Mouse (Mus musculus) adrenal gland, adult 2 months (tissue): ENCODE results near the gene Runx2. TPM values are rescaled to one million over a fixed set of nuclear protein-coding genes. Genes with fewer than 3 reads are reported as not detected.

Experiments used
- DNase-seq: peaks from one replicate; pipeline ENCODE4 v3.0.0; 2021
- polyA plus RNA-seq: library from polyadenylated mRNA; depleted of rRNA; stranded (reverse); fragments of >200 nt; gene quantifications from 2 replicates; pipeline ENCODE4 v1.2.3, GENCODE M21; 2012
- total RNA-seq, 2 experiments: library from RNA; stranded (reverse); gene quantifications; 2 replicates each; pipeline ENCODE4 v1.2.3; 2021

The Runx2 gene
- total and polyA plus RNA-seq, 3 experiments, result 16.8 to 32.5 (median 31.0) TPM

DNA sequence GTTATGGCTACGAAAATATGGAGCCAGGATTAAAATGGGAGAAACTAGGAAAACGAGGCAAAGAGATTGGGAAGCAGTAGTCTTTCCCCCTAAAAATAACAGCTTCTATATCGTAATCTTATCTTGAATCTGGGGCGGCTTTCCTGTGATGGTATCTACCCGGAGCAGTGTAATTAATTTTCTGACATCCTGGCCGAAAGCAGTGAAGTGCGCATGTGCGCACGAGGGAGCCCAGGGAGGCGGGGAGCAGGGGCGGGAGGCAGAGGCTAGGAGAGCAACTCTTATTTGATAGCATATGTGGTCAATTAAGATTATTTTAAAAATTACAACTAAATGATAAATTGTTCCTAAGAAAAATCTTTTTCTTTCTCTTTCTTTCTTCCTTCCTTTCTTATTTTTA, 195.9 kb downstream of the Runx2 start:
- DNase-seq, result peak; percentile 60

DNA sequence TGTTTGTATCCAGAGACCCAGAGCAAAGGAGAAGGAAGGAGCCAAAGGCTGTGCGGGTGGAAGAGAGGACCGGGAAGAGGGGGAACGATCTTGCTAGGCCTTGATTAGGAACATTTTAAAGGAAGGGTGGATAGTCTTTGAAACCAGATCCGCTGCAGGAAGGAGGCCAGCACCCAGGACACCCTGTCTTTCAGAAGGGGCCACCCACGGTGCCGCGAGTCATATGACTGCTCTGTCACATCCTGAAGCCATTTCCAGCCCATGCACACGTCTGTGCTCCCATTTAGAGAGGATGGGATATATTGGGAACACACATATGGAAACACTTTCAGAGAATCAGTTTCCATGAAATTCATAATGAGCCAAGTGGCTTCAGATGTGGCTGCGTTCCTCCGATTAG, 196.4 kb downstream of the Runx2 start:
- peak; percentile 20 for DNase-seq

- DNase-seq, result no peak
Measured at GRCm38 (mm10) chr17:44617741-44618140, 196.9 kb downstream of the Runx2 start.

GRCm38 (mm10) chr17:44613716-44614715, 200.6 kb downstream of the Runx2 start:
- DNase-seq, result no peak

- DNase-seq, result no peak
Measured at GRCm38 (mm10) chr17:44612641-44613040, 202.0 kb downstream of the Runx2 start.

DNA sequence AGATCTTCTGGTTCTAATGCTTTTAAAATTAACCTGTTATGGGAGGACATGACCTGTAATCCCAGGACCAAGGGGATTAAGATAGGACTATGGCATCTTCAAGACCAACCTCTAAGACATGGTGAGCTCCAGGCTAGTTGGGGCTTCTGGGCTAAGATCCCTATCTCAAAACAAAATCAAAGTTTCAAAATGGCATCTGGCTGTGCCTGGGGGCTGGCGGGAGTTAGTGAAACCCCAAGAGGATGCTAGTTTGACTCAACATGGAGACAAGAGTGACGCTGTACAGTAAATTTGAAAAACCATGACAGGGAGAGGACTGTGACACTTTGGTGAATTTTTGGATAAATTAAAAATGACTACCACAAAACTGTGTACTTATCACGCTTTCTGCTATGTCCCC, 202.6 kb downstream of the Runx2 start:
- no peak for DNase-seq

DNA sequence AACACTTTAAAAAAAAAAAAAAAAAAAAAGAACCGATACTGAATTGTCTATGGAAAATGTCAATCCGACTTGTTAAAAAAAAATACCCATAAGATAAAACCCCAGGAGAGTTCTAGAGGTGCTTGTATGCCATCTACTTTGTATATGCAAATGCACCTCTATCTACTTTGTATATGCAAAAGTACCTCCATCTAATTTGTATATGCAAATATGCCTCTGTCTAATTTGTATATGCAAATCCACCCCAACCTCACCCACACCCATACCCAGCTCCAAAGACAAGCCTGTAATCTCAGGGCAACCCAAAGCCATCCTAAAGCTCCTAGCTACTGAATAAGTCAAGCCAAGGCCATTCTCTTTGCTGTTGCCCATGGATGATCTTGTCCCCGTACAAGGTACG, 203.1 kb downstream of the Runx2 start:
- DNase-seq, result no peak

- no peak for DNase-seq
Measured at GRCm38 (mm10) chr17:44610828-44611227, 203.8 kb downstream of the Runx2 start.

- no peak for DNase-seq
Measured at GRCm38 (mm10) chr17:44609897-44610641, 204.5 kb downstream of the Runx2 start.

DNA sequence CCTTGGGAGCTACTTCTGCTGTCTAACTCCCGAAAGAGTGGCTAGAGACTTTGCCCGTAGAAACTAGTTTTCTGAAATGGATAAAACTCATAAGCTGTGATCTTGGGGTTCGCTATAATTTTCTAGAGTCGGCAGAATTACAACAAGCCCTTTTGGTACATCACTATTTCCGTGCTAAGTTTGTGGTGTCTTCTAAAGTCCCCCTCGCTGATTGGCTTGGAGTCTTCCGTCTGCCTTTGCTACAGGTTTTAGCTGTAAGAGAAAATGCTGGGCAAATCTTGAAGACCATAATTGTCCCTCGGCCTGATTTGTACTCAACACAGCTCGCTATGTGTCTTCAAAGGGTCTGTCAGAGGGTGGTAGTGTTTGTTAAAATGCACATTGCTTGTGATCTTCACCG, 205.2 kb downstream of the Runx2 start:
- no peak for DNase-seq

- no peak for DNase-seq
Measured at GRCm38 (mm10) chr17:44608907-44609306, 205.7 kb downstream of the Runx2 start.

- DNase-seq, result no peak
Measured at GRCm38 (mm10) chr17:44607383-44607782, 207.2 kb downstream of the Runx2 start.

DNA sequence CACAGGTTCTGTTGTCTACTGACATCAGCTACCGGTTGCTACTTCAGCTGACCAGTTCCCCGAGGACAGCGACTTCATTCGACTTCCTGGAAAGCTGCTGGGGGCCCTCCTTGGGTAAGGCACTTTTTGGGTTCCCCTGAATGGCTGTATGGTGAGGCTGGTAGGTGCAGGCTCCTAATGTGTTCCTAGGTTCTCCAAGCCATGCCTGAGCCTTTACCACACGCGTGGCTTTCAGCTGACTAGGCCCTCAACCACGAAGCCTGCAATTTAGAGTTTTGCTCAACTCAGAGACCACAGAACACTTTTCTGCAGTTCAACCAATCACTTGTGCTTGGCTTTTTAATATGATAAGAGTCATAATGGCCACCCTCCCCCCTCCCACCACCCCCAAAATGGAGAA, 208.4 kb downstream of the Runx2 start:
- no peak for DNase-seq

- DNase-seq, result no peak
Measured at GRCm38 (mm10) chr17:44605749-44606148, 208.8 kb downstream of the Runx2 start.

DNA sequence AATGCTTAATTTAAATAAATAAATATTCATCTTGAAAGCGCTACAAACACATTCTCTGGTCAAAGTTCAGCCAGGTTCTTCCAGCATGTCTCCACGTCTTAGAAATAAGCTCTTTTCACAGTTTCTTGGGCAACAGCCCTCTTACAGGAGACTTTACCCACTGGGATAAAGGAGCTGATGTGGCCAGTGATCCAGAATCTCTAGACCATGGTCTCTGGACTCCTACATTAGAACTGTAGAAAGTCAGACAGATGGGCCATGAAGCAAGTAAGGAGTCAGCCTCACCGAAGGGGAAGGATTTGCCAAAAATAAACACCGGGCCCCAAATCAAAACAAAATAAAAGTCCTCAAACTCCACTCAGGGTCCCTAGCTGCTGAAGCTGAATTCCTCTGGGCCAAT, 211.4 kb downstream of the Runx2 start:
- no peak for DNase-seq

- DNase-seq, result no peak
Measured at GRCm38 (mm10) chr17:44601317-44602021, 213.1 kb downstream of the Runx2 start.

GRCm38 (mm10) chr17:44599856-44600255, 214.7 kb downstream of the Runx2 start:
- no peak for DNase-seq

DNA sequence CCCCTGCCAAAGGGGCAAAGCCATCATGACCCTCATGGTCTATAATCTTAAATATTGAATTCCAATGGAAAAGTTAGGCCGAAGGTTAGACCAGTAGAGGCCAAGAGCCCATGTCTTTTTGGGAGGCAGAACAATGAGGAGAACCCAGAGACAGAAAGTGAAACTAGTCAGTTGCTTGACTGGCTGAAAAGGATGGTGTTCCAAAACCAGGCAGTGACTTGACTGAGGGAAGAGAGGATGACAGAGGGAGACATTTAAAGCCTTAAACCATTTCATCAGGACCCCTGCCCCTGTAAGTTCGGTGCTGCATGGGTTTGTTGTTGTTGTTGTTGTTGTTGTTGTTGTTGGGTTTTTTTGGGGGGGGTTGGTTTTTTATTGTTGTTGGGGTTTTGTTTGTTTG, 215.5 kb downstream of the Runx2 start:
- no peak for DNase-seq

GRCm38 (mm10) chr17:44597918-44598504, 216.6 kb downstream of the Runx2 start:
- DNase-seq, result no peak

- no peak for DNase-seq
Measured at GRCm38 (mm10) chr17:44592737-44593090, 221.9 kb downstream of the Runx2 start.

DNA sequence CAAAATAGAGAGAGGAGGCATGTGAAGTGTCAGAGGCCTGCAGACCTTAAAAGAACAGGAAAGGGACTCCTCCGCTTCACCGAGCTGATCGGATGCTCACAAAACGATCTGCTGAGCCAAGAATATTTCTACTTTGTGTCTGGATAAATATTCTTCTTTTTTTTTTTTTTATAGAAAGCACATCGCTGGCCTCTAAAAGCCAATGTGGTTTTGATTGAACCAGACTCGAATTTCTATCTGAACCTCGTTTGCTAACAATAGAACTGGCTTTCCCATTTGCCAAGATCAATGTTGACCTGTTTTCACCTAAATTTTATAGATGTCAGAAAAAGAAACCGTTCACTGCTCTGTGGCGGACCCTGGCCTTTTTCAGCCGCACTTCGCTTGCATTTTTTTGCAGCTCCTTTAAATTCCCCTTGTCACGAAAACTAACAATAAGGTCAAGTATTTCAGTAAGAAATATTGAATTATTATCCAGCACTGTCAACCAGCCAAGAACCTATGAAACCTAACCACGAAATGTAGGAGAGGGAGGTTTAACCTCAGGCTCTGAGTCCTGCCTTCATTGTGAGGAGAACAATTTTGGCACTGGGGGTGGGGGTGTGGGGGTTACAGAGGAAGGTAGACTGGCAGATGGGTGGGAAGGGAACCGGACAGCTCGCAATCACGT, 222.4 kb downstream of the Runx2 start:
- no peak for DNase-seq

DNA sequence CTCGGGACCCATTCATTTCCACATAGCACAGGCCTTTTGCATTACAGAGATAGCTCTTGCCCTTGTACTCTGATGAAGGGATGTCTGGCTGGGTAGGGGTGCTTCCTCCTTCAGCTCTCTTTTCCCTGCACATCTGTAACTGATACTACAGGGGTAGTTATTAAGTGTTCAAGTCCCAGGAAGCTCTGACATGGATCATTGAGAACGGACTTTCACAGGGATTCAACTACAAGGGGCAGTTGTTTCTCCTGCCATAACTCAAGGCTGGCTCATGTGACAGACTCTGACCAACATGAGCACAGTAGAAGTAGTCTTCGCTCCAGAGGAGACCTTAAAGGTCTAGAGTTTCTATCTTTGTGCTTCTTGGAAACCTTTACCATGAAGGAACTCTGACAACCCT, 226.1 kb downstream of the Runx2 start:
- DNase-seq, result no peak
